Mouse (Mus musculus): ENCODE data around the gene Exd1.
A peak's percentile ranks its signal among the peaks of the same experiment; 100 is the strongest.

The Exd1 gene

DNA sequence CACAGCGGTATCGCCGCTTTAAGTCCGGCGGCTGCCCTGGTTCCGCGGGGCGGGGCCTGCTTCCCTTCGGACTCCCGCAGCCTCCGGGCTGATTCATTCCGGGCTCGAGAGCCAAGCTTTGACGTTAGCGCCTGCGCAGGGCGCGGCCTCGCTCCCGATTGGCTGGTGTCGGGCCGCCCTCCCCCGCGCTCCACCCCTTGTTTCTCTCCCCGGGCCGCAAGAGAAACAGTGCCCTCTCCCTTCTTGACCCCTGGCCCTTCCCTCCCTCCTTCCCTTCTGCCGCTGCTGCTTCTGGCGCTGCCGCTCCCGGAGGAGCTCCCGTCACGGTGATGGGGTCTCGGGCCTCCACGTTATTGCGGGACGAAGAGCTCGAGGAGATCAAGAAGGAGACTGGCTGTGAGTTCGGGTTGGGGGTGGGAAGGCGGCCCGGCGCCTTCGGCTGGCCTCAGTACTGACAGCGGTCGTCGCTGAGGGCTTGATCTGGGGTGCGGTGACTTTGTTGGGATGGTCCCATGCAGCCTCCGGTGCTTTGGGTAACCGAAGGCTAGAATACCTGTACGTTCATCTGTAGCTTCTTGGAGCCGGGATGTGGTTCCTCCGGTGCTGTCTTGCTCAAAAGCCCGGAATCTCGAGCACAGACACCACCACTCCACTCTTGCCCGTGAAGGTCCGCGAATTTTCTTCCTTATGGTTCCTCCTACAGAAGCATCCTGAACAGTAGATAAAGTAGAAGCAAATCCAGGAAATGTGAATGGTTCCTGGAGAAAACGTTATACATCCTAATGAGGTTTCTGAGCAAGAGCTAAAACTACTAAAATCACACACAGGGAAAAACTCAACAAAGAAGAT lies at the start of gene Exd1, which contains the start of gene Chp1:
Exd1 (minus strand) TSS at position 106 of the 849 bp plus-strand sequence.
Chp1 (plus strand) TSS at position 176 of the 849 bp plus-strand sequence.
- peak; percentile 97 for DNase-seq (ENCODE audit: extremely low spot score)

GRCm38 (mm10) chr2:119596781-119597330 lies 49.4 kb upstream of the Exd1 start:
- no peak for DNase-seq (ENCODE audit: extremely low spot score)

- DNase-seq (ENCODE audit: extremely low spot score), result no peak
Measured at GRCm38 (mm10) chr2:119595308-119595707, 47.9 kb upstream of the Exd1 start.

DNA sequence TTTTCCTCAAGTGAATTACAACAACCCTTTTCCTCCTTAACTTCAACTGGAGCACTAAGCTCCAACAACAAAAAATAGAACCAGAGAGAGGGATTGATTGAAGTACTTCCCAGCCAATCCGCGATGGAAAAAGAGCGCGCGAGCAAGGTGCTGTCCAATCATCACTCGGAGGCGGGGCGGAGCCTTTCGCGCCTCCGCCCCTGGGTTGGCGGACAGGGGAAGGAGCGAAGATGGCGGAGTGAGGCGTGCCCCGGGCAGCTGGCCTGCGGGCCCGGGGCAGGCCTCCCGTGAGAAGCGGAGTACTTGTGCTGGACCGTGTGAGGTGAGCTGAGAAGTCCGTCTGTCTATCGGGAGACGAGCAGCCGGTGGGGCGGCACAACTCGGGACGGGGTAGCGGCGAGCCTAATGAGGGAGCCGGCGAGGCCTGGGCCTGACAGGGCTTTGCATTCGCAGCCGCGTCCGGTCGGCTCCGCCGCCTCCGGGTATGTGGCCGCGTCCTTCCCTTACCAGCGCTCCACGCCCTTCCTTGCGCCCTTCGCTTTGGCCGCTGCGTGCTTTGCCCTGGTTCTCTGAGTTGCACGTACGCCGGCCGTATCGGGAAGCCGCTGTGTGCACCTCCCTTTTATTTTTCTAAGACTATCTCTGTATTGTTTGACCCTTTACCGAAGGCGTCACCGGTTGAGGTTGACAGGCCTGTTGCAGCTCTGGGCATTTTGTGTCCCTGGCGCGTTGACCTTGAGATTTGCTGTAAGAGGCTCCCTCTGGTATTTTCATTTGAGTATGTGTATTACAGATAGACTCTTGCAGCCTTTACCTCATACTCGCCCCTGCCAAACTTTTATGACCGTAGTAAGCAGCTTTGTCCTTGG lies 46.9 kb upstream of the Exd1 start:
- DNase-seq (ENCODE audit: extremely low spot score), result peak; percentile 94

DNA sequence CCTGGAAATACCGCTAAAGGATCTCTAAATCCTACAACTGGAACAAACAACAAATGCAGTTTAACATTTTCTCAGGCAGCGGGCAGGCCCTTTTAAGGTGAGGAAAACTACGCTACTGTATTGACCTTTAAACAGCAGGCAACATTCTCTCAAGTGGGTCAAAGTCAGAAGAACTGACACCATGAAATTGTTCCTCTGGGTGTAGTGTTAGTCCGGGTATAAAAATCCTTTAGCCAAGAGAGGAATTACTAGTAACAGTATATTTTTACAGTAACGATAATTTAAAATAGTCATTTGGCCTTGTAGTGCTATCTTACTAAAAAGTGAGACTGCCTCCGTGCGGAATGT lies 46.3 kb upstream of the Exd1 start:
- DNase-seq (ENCODE audit: extremely low spot score), result no peak

DNA sequence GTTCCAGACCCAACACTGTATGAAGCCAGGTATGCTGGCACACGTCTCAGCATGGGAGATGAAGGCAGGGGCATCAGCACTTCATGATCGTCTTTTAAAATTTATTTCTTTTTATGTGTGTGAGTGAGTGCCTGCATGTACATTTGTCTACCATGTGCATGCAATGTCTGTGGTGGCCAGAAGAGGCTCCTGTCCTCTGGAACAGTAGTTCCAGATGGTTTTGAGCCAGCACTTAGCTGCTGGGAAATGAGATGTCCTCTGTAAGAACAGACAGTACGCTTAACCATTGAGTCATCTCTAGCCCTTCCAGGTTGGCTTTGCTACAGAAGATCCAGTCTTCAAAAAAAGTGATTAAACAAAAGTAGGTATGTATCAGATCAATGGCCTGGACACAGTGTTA lies 43.8 kb upstream of the Exd1 start:
- DNase-seq (ENCODE audit: extremely low spot score), result no peak

- DNase-seq (ENCODE audit: extremely low spot score), result peak; percentile 57
Measured at GRCm38 (mm10) chr2:119587383-119587782, 40.0 kb upstream of the Exd1 start.

- no peak for DNase-seq (ENCODE audit: extremely low spot score)
Measured at GRCm38 (mm10) chr2:119584282-119584681, 36.9 kb upstream of the Exd1 start.

DNA sequence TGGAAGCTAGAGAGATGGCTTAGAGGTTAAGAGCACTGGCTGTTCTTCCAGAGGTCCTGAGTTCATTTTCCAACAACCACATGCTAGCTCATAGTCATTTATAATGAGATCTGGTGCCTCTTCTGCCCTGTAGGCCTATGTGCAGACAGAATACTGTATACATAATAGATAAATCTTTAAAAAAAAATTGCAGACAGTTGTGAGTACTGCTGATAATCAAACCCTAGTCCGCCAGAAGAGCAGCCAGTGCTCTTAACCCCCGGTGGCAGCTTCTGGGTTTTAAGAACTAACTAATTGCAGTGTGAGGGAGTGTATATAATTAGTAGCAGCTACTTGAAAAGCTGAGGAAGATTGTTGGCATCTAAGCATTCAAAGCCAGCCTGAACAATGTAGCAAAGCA lies 36.0 kb upstream of the Exd1 start:
- DNase-seq (ENCODE audit: extremely low spot score), result no peak

DNA sequence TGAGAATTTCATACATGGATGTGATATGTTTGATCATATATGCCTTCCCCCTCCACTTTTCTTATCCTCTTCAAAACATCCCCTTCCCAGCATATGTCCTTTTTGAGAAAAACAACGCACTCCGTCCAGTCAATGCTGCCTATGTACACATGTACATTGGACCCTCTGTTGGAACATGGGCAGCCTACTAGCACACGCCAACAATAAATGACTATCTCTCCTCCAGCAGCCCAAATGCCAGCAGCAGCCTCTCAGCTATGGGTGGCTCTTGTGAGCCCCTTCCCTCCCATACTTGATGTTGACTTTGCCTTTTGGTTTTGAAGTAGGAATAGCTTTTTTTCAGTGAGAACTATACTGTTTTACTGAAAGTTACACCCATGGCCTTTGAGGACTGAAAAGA lies 34.1 kb upstream of the Exd1 start:
- no peak for DNase-seq (ENCODE audit: extremely low spot score)

DNA sequence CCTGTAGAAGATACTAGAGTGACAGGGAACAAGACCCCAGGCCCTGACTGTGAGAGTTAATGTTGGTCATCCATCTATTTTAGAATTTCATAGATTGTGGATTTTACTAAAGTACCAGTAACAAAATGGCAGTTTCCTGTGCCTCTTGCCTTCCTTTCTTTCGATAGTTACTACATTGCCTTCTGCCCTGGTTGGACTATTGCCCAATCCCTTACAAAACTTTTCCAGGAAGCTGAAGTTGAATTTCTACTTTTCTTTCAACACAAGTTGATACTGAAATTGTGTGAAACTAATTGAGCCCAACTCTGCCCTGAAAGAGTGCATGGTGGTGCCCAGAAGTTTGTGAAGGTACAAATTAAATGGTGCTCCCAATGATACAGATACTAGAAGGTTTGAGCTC lies 25.0 kb upstream of the Exd1 start:
- no peak for DNase-seq (ENCODE audit: extremely low spot score)

GRCm38 (mm10) chr2:119566182-119566855 lies 18.9 kb upstream of the Exd1 start:
- DNase-seq (ENCODE audit: extremely low spot score), result no peak

DNA sequence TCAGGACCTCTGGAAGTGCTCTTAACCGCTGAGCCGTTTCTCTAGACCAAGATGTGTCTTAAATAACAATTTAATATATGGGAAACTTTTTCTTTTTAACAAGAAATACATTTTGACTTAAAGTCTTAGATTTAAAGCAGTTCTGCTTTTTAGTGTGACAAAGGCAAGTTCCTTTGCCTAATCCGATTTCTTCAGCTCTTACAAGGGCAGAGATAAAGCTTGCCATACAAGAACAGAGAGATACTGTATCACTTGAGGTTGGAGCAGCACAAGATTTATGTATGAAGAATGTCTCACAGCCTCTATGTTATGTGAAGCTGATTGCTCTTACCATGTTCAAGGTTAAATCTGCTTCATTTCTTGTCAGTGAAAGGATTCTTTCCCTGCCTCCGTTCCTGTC lies 17.9 kb upstream of the Exd1 start:
- no peak for DNase-seq (ENCODE audit: extremely low spot score)

GRCm38 (mm10) chr2:119561794-119562193 lies 14.4 kb upstream of the Exd1 start:
- DNase-seq (ENCODE audit: extremely low spot score), result no peak

- DNase-seq (ENCODE audit: extremely low spot score), result no peak
Measured at GRCm38 (mm10) chr2:119558737-119559340, 11.4 kb upstream of the Exd1 start.

DNA sequence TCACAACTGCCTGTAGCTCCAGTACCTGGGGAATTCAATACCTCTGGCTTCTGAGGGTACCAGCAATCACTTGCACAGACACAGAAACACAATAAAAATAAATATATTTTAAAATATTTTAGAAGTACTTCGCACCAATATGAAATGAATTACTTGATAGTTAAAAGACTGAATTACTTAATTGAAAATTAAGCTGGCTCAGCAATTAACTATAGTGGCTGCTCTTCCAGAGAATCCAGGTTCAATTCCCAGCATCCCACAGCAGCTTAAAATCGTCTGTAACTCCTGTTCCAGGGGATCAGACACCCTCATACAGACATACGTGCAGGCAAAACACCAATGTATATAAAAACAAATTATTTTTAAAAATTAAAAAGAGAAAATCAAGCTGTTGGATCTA lies 10.6 kb upstream of the Exd1 start:
- no peak for DNase-seq (ENCODE audit: extremely low spot score)

DNA sequence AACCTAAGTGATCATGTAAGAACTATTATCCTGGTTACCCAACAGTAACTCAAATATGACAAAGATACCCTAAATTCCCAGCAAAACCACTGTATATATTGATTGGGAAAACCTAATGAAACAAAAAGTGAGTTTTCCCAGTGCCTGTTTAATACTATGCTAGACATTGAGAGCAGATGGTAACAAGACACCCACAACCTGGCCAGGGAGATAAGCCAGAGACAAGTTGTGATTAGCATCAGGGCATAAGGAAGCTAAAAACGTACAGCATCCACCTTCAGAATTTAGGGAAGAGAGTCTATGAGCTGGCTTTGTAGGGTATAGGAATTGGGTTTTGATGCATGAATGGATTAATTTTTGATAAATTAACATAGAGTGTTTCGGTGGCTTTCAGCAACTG lies 2.3 kb upstream of the Exd1 start:
- no peak for DNase-seq (ENCODE audit: extremely low spot score)

GRCm38 (mm10) chr2:119548691-119549090 lies 1.3 kb upstream of the Exd1 start:
- no peak for DNase-seq (ENCODE audit: extremely low spot score)

GRCm38 (mm10) chr2:119548371-119548660 lies 889 bp upstream of the Exd1 start:
- DNase-seq (ENCODE audit: extremely low spot score), result no peak

DNA sequence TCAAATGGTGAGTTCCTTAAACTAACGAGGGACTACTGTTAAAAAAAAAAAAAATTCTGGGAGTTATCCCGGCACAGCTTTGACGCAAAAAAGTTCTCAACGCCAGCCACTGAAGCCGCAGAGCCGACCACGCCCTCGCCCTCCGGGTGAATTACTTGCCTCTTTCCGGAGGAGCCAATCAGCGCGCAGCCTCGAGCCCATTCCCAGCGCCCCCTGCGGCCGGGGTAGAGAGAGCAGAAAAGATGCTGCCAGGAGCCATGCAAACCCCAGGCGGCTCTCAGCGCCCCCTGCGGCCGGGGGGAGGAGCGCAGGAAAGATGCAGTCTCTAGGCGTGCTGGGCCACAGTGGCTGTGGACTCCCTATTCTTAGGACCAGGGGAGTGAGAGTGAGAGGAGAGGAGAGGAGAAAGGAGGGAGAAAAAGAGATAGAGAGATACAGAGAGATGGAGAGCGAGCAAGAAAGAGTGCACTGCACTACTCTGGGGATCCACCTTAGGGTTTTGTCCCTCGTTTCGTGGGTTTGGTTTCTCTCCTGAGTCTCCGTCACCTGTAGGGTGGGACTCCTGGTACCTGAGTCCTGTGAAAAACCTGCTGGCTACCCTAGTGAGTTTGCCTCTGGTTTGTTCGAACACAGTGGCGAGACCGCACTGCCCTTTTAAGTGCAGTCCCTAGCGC lies 442 bp downstream of the Exd1 start:
- peak; percentile 93 for DNase-seq (ENCODE audit: extremely low spot score)

DNA sequence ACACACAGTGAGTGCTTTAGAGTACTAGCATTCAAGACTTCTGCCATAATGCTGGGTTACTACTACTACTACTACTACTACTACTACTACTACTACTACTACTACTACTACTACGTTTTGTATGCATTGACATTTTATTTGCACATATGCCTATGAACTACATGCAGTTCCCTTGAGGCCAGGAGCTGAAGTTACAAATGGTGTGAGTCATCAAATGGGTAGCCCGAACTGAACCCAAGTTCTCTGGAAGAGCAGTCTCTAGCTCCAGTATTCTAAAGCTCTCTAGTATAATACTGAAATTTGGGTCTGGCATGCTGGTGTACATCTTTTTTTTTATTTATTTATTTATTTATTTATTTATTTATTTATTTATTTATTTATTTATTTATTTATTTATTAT lies 3.8 kb downstream of the Exd1 start:
- no peak for DNase-seq (ENCODE audit: extremely low spot score)
